Mouse (Mus musculus): ENCODE results near the gene Gbp7.

- no peak for TF ChIP-seq BHLHE40 (IDR thresholded peaks at IDR 0.05; ENCODE audit: borderline replicate concordance, low read depth, low read length)
- no peak for TF ChIP-seq TBP (IDR thresholded peaks at IDR 0.05; ENCODE audit: low read depth, low read length)
- no peak for TF ChIP-seq POLR2AphosphoS2 (IDR thresholded peaks at IDR 0.05; ENCODE audit: low read length)
- TF ChIP-seq POLR2AphosphoS5 (IDR thresholded peaks at IDR 0.05; ENCODE audit: borderline replicate concordance, low read depth, low read length) = no peak
- TF ChIP-seq GABPA (IDR thresholded peaks at IDR 0.05; ENCODE audit: low read depth, low read length) = no peak
- no peak for TF ChIP-seq POLR2A (IDR thresholded peaks at IDR 0.05; ENCODE audit: control insufficient read depth in 1 of 2, insufficient read depth in 1 of 2, low read depth in 1 of 2, low read length in 2 of 2, poor library complexity in 1 of 2)
- no peak for TF ChIP-seq CTCF (IDR thresholded peaks at IDR 0.05 in 2 of 3, conservative IDR thresholded peaks at IDR 0.05 in 1 of 3; ENCODE audit: control insufficient read depth in 1 of 3, insufficient read depth in 1 of 3, low read depth in 2 of 3, low read length in 3 of 3, poor library complexity in 1 of 3, severe bottlenecking in 1 of 3)
Observed at GRCm38 (mm10) chr3:142570738-142571137, 40.6 kb downstream of the Gbp7 start.

Data from MEL (cell line).